Mouse (Mus musculus) embryonic facial prominence, embryonic 12.5 days (tissue): ENCODE results near the gene Fam3a. TPM values are rescaled to one million over a fixed set of nuclear protein-coding genes. Genes with fewer than 3 reads are reported as not detected.

Experiments
- polyA plus RNA-seq: library from polyadenylated mRNA; unstranded; fragments of >200 nt; fragmentation: Nextera tagmentation; extraction: Ambion mirVana; gene quantifications from 2 replicates; pipeline ENCODE4 v1.2.1, GENCODE M21; 2016

Fam3a gene
- polyA plus RNA-seq, 1 experiment from 2014 or later = 34.3 TPM

Other genes starting within 250 kb of the Fam3a start
- gene Tex28, start 225.4 kb downstream of the Fam3a start, polyA plus RNA-seq = not detected in 2 replicates
- gene Tktl1, start 216.0 kb downstream of the Fam3a start, polyA plus RNA-seq = 0.08 TPM in 1 of 2 replicates, not detected in the other
- gene Flna, start 143.5 kb downstream of the Fam3a start, polyA plus RNA-seq = 359 and 360 TPM in 2 replicates
- gene Emd, start 138.6 kb downstream of the Fam3a start, polyA plus RNA-seq = 21.9 and 24.4 TPM in 2 replicates
- gene Rpl10, start 122.5 kb downstream of the Fam3a start, polyA plus RNA-seq = 745 and 775 TPM in 2 replicates
- 84.4 and 85.7 TPM in 2 replicates for gene Taz, start 111.4 kb downstream of the Fam3a start, polyA plus RNA-seq
- gene Dnase1l1, start 110.9 kb downstream of the Fam3a start, polyA plus RNA-seq = 9.1 and 9.6 TPM in 2 replicates
- gene Atp6ap1, start 96.2 kb downstream of the Fam3a start, polyA plus RNA-seq = 114 and 120 TPM in 2 replicates
- gene Gdi1, start 88.3 kb downstream of the Fam3a start, polyA plus RNA-seq = 305 and 323 TPM in 2 replicates
- gene Fam50a, start 80.2 kb downstream of the Fam3a start, polyA plus RNA-seq = 66.3 and 68.5 TPM in 2 replicates
- 25.1 and 31.1 TPM in 2 replicates for gene Plxna3, start 64.2 kb downstream of the Fam3a start, polyA plus RNA-seq
- gene Lage3, start 39.7 kb downstream of the Fam3a start, polyA plus RNA-seq = 114 and 122 TPM in 2 replicates
- gene Ubl4a, start 20.1 kb downstream of the Fam3a start, polyA plus RNA-seq = 62.1 and 62.2 TPM in 2 replicates
- gene Slc10a3, start 19.9 kb downstream of the Fam3a start, polyA plus RNA-seq = 16.4 and 18.2 TPM in 2 replicates
- gene Ikbkg, start within 50 bp of the Fam3a start, polyA plus RNA-seq = 19.4 and 20.0 TPM in 2 replicates
- gene G6pdx, start 35.9 kb upstream of the Fam3a start, polyA plus RNA-seq = 47.6 and 51.3 TPM in 2 replicates
- gene Gm6880, start 88.1 kb upstream of the Fam3a start, polyA plus RNA-seq = not detected in 2 replicates
- gene Olfr1326-ps1, start 181.6 kb upstream of the Fam3a start, polyA plus RNA-seq = not detected in 2 replicates
- not detected in 2 replicates for gene Olfr1325, start 199.4 kb upstream of the Fam3a start, polyA plus RNA-seq